Mouse (Mus musculus): ENCODE results near the gene 1700037H04Rik. TPM values are rescaled to one million over a fixed set of nuclear protein-coding genes. Genes with fewer than 3 reads are reported as not detected.

1700037H04Rik gene
- 6.9 TPM for polyA plus RNA-seq (2015; fragmentation: Illumina TruSeq; extraction: RNeasy Lipid Tissue Mini Kit (QIAGEN cat#74804); ENCODE audit: insufficient read depth, low replicate concordance)

DNA sequence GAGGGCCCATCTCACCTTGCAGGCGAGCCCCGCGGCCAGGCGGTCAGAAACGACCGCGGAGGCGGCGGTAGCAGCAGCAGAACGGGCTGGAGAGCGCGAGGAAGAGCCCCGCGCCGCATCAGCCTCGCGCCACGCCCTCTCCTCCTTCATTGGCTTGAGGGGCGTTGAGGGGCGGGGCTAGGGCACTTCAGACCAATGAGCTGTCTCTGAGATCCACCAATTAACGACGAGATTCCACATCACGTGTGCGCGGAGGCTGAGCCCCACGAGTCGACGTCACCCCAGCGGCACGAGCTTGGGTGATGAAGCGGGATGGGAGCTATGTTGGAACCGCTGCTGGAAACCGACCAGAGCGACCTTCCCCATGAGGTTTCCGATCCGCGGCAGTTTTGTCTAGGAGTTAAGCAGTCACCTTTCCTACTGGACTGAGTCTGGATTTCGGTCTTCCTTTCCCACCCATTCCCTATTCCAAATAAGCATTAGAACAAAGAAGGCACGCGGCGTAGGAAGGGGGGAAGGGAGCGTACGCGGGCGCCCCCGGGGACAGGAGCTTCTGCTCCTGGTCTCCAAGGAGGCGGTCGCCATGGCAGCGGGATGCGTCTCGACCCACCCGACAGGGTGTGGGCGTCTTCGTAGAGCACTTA lies at the start of gene 1700037H04Rik:
TSS of gene 1700037H04Rik (minus strand) at position 144 of the 644 bp plus-strand sequence.

DNA sequence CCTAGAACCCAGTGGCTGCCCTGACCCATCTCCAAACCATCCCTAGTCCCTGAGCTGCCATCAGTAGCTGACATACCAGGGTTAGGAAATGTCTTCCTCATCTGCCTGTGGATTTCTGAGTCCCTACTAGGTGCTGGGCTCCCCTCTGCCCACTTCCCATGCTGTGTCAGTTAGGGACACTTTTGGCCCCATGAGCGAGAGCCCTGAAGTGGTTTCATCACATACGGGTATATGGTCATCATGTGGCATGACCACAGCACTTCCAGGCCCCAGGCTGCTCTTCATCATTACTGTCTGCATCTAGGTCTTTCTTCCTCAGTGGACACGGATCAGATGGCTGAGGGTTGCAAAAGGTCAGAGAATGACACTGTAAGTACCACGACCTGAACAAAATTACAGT lies 46.9 kb upstream of the 1700037H04Rik start, which contains the start of gene Ap5s1:
TSS of gene Ap5s1 (plus strand) at position 301 of the 400 bp plus-strand sequence.

DNA sequence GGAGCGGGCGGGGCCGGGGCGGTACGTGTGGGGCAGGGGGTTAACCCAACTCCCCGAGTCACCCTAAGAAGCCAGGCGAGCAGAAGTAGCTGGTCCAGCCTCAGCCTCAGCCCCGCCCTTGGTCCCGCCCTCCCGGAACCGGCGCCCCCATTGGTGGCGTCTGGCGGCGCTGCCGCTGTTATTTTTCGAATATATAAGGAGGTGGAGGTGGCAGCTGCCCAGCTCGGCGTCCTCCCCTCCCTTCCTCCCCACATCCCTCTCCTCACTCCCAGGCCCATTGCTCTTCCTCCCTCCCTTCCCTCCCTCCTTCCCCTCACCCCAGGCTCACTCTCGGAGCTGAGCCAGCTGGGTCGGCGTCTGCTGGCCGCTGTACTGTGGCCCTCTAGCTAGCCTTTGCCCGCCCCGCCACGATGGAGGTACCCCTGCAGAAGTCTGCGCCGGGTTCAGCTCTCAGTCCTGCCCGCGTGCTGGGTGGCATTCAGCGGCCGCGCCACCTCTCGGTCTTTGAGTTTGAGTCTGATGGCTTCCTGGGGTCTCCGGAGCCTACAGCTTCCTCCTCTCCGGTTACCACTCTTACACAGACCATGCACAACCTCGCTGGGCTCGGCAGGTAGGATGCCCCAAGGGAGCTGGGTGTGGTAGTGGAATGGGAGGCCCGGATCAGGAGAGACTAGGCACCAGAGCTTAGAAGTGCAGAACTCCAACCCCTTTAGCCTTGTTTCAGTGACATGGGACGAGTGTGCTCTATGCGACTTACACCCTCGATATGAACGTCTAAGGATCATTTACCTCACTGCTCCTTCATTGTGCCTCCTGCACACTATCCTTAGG lies 27.1 kb upstream of the 1700037H04Rik start, which contains the start of the genes Cdc25b and Spef1:
TSS of gene Cdc25b (plus strand) at position 179 of the 831 bp plus-strand sequence.
TSS of gene Spef1 (minus strand) at position 512 of the 831 bp plus-strand sequence.

DNA sequence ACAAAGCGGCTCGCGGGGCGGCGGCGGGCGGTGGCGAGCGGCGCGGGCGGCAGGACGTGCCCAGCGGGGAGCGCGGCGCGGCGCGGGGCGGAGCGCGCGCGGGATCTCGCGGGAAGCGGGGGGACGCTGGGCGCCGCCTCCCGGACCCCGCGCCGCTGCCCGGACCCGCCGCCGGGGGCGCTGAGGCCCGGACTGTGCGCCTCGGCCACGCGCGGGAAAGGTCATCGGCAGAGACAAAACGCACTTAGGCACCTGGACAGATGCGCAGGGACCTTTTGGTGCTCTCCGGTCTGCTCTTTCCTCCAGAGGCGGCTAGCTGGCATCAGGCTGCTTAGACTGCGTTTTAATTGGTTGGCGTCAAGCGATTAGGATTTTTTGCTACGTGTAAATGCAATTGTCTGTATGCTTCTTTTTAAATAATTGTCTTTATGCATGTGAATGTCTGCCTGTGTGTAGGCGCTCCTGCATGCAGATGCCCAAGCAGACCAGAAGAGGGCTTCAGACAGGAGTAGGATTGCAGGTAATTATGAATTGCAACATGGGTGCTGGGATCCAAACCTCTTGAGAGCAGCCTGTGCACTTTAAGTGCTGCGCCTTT lies 20.2 kb upstream of the 1700037H04Rik start, which contains the start of gene Cenpb:
TSS of gene Cenpb (minus strand) at position 78 of the 598 bp plus-strand sequence.

DNA sequence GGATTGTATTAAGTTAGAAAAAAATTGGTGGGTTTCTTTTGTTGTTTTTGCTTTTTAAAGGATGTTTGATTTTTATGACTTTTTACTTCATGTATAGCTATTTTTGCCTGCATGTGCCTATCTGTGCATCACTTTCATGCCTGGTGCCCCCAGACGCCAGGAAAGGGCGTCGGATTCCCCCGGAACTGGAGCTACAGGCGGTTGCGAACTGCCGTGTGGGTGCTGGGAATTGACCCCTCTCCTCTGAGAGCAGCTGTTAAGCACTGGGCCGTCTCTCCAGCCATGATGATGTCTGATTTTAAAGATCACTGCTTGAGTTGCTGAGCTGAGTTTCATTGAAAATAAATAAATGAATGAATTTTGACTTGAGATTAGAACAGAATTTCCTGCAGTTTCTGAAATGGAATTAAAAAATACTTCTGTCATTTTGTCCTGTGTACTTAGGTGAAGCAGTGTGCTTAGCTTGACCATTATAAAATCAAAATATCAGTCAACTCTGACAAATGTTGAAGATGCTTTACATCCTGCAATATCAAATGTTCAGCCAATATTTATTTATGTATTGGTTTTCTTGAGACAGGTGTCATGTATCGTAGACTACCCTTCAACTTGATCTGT lies 26.8 kb downstream of the 1700037H04Rik start, which contains the start of gene Gm11037:
TSS of gene Gm11037 (plus strand) at position 568 of the 618 bp plus-strand sequence.

DNA sequence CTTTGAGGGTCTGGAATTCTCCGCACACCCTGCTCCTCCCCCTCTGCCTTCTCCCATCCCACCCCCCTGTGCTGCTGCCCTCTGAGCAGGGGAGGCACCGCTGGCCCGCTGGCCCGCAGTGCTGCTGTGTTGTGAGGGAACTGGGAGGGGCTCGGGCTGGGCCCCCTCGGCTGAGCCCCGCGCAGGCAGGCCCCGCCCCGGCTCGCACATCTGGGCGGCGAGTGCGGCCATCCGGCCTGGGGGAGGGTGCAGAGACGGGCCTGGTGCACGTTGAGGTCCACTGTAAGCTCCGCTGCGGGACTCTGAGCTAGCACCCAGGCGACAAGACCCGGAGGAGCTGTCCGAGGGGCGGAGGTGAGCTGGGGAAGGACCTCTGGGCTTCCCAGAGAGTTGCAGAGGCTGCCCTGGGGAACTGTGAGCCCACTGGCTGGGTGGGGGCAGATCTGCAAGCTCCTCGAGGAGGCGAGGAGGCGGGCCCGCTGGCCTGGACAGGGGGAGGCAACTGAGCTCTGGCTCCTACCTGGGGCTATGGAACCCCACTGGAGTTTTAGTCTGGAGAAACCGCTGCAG lies 32.6 kb downstream of the 1700037H04Rik start, which contains the start of gene Hspa12b:
TSS of gene Hspa12b (plus strand) at position 120 of the 570 bp plus-strand sequence.

Other genes starting within 250 kb of the 1700037H04Rik start
- 0.84 TPM for gene Gfra4, start 117.0 kb downstream of the 1700037H04Rik start, polyA plus RNA-seq (2015; fragmentation: Illumina TruSeq; extraction: RNeasy Lipid Tissue Mini Kit (QIAGEN cat#74804); ENCODE audit: insufficient read depth, low replicate concordance)
- 13.7 TPM for gene Adam33, start 96.3 kb downstream of the 1700037H04Rik start, polyA plus RNA-seq (2015; fragmentation: Illumina TruSeq; extraction: RNeasy Lipid Tissue Mini Kit (QIAGEN cat#74804); ENCODE audit: insufficient read depth, low replicate concordance)
- gene Siglec1, start 73.3 kb downstream of the 1700037H04Rik start, polyA plus RNA-seq (2015; fragmentation: Illumina TruSeq; extraction: RNeasy Lipid Tissue Mini Kit (QIAGEN cat#74804); ENCODE audit: insufficient read depth, low replicate concordance): 14.5 TPM
- gene Hspa12b, start 32.8 kb downstream of the 1700037H04Rik start, polyA plus RNA-seq (2015; fragmentation: Illumina TruSeq; extraction: RNeasy Lipid Tissue Mini Kit (QIAGEN cat#74804); ENCODE audit: insufficient read depth, low replicate concordance): 1.2 TPM
- gene Gm11037, start 26.6 kb downstream of the 1700037H04Rik start, polyA plus RNA-seq (2015; fragmentation: Illumina TruSeq; extraction: RNeasy Lipid Tissue Mini Kit (QIAGEN cat#74804); ENCODE audit: insufficient read depth, low replicate concordance): not detected
- gene Cenpb, start 20.0 kb upstream of the 1700037H04Rik start, polyA plus RNA-seq (2015; fragmentation: Illumina TruSeq; extraction: RNeasy Lipid Tissue Mini Kit (QIAGEN cat#74804); ENCODE audit: insufficient read depth, low replicate concordance): 18.1 TPM
- 60.5 TPM for gene Cdc25b, start 26.9 kb upstream of the 1700037H04Rik start, polyA plus RNA-seq (2015; fragmentation: Illumina TruSeq; extraction: RNeasy Lipid Tissue Mini Kit (QIAGEN cat#74804); ENCODE audit: insufficient read depth, low replicate concordance)
- 2.8 TPM for gene Spef1, start 27.2 kb upstream of the 1700037H04Rik start, polyA plus RNA-seq (2015; fragmentation: Illumina TruSeq; extraction: RNeasy Lipid Tissue Mini Kit (QIAGEN cat#74804); ENCODE audit: insufficient read depth, low replicate concordance)
- gene Ap5s1, start 47.0 kb upstream of the 1700037H04Rik start, polyA plus RNA-seq (2015; fragmentation: Illumina TruSeq; extraction: RNeasy Lipid Tissue Mini Kit (QIAGEN cat#74804); ENCODE audit: insufficient read depth, low replicate concordance): 7.4 TPM
- gene Mavs, start 74.0 kb upstream of the 1700037H04Rik start, polyA plus RNA-seq (2015; fragmentation: Illumina TruSeq; extraction: RNeasy Lipid Tissue Mini Kit (QIAGEN cat#74804); ENCODE audit: insufficient read depth, low replicate concordance): 32.0 TPM
- 55.3 TPM for gene Pank2, start 102.4 kb upstream of the 1700037H04Rik start, polyA plus RNA-seq (2015; fragmentation: Illumina TruSeq; extraction: RNeasy Lipid Tissue Mini Kit (QIAGEN cat#74804); ENCODE audit: insufficient read depth, low replicate concordance)
- gene Rnf24, start 192.8 kb upstream of the 1700037H04Rik start, polyA plus RNA-seq (2015; fragmentation: Illumina TruSeq; extraction: RNeasy Lipid Tissue Mini Kit (QIAGEN cat#74804); ENCODE audit: insufficient read depth, low replicate concordance): 4.0 TPM

All from spleen, adult 10 weeks (tissue).